Mouse (Mus musculus): ENCODE data around the gene Rhox2b.
"Not testable (repeated sequence)": the region's sequence is repeated elsewhere in the genome, so short reads cannot be mapped to it uniquely, and the experiment has no call there.

The Rhox2b gene

DNA sequence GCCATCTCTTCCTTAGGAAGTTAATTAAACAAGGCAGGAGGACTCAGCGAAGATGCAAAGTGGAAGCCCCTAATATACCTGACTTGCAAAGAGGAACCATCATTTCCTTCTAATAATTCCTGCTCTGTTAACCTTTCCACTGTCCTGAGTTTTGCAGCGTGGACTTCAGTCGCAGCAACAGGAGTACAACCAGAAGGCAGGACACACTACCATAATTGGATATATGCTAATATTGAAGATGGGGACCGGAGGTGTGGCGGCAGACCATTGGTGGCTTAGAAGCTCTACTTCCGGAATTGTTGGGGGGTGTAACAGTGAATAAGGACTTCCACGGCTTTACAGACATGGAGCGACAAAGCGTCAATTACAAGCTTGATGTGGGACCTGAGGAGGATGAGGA is at the start of gene Rhox2b:
Gene Rhox2b (plus strand): TSS at position 301 of the 400 bp plus-strand sequence.
- not testable (repeated sequence) for DNase-seq

DNA sequence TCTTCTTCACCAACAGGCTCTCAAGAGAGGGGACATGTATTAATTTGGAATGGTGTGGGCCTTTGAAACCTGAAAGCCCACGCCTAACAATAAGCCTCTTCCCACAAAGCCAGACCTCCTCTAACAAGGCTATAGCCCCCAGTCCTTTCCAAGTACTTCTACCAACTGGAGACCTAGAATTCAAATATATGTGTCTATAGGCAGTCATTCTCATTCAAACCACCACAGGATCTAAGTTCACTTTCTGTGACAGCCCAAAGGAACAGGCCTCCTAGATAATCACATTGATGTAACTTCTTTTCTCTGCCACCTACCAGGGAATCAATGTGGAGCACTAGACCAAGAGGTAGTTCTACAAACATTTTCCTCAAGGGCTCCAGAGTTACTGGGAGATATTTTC is 32.1 kb upstream of the Rhox2b start, which contains the start of gene Rhox3a2:
Gene Rhox3a2 (plus strand): TSS at position 301 of the 400 bp plus-strand sequence.
- not testable (repeated sequence) for DNase-seq

- not testable (repeated sequence) for DNase-seq
Measured at GRCm38 (mm10) chrX:37390548-37390947, 21.3 kb upstream of the Rhox2b start, which contains the start of gene Rhox4a2. TSS of gene Rhox4a2 (plus strand) at chrX:37390848.

GRCm38 (mm10) chrX:37432194-37432593 is 20.3 kb downstream of the Rhox2b start, which contains the start of gene Rhox4b:
TSS of gene Rhox4b (plus strand) at chrX:37432494.
- DNase-seq = not testable (repeated sequence)

DNA sequence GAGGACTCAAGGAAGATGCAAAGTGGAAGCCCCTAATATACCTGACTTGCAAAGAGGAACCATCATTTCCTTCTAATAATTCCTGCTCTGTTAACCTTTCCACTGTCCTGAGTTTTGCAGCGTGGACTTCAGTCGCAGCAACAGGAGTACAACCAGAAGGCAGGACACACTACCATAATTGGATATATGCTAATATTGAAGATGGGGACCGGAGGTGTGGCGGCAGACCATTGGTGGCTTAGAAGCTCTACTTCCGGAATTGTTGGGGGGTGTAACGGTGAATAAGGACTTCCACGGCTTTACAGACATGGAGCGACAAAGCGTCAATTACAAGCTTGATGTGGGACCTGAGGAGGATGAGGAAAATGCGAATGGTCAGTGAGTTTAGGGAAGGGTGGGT is 41.5 kb downstream of the Rhox2b start, which contains the start of gene Rhox2c:
Gene Rhox2c (plus strand): TSS at position 301 of the 400 bp plus-strand sequence.
- not testable (repeated sequence) for DNase-seq

DNA sequence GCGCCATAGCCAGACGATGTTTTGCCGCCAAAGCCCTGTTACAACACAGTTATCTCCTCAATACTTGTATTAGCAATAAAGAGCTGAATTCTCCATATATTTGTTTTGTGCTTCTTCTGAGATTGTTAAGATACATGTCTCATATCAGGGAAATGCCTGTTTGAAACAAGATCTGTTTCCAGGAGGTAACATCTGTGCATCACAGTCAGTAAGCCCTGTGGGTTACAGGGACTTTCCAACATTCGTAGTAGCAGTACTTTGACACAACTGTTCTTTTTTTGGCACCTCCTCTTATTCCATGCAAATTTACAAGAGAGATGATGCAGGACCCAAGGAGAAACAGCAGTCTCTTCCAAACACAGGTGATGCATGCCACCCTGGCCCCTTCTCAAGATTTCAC is 46.4 kb downstream of the Rhox2b start, which contains the start of gene Rhox3c:
Gene Rhox3c (plus strand): TSS at position 301 of the 400 bp plus-strand sequence.
- DNase-seq = not testable (repeated sequence)
